In the genomic region with DNA sequence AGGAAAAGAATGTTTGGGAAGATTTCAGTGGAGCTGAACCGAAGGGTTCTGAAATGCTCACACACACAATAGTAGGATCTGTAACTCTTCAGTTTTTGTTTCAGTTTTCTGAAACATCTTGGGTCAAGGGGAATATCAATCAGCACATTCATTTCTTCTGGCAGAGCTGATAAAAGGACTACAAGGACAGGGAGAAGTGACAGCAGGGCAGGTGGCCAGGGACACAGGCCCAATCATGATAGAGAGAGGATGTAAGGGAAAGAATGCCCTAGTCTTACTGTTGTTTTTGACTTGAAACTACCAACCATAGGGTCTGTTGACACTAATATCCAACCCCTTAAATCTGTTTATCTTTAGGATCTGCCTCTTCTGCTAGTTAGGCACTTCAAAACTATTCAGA, we compare ENCODE assay signal across 15 mouse cellular contexts. TPM values are rescaled to one million over a fixed set of nuclear protein-coding genes. Genes with fewer than 3 reads are reported as not detected.
DNase-seq lines count a peak whose midpoint lies in the region; ATAC-seq and TF ChIP-seq lines count a peak whose summit lies in the region.
"Had no signal": no experiment of that assay in that cellular context is flagged by ENCODE, and none has a peak within 500 bp of the region (broad histone marks: within the 10 kb centered on the region; RNA-seq: fewer than 3 reads in every experiment).

No protein-coding gene starts in this region.

- DNase-seq in lung, adult 2 months: no peak
- peak; percentile 76 for DNase-seq in adrenal gland, adult 8-10 months
- DNase-seq in adrenal gland, postnatal 25 days: peak; percentile 59
- no peak for DNase-seq in urinary bladder, postnatal 4 days (ENCODE audit: low spot score in 2 of 2)
- no peak for DNase-seq in spleen, adult 12 weeks (ENCODE audit: low spot score)
- DNase-seq: cerebellum, adult 18-20 months; cerebellum, adult 9-11 months had no signal

- no peaks in the 10 kb centered on the region for H3K4me1 ChIP-seq in lung, embryonic 16.5 days (replicated peaks; ENCODE audit: control insufficient read depth, insufficient read depth, low read length)
- H3K4me1 ChIP-seq in lung, adult 2 months (ENCODE audit: control insufficient read depth, insufficient read depth, low read length): no peaks in the 10 kb centered on the region
- H3K4me1 ChIP-seq: embryonic facial prominence, embryonic 10.5 days; forebrain, embryonic 10.5 days; hindbrain, embryonic 10.5 days; intestine, embryonic 15.5 days had no signal

- no peak overlapping the region for H3K4me2 ChIP-seq in lung, embryonic 16.5 days (ENCODE audit: low read depth, low read length)
- H3K4me2 ChIP-seq: heart, embryonic 12.5 days; hindbrain, embryonic 14.5 days; intestine, embryonic 15.5 days had no signal

- no peak overlapping the region for H3K9ac ChIP-seq in lung, embryonic 16.5 days (ENCODE audit: low read length)
- H3K9ac ChIP-seq: heart, embryonic 12.5 days; hindbrain, embryonic 14.5 days; intestine, embryonic 15.5 days had no signal

- H3K36me3 ChIP-seq in lung, embryonic 16.5 days (ENCODE audit: control insufficient read depth, insufficient read depth, low read length): no peaks in the 10 kb centered on the region
- H3K36me3 ChIP-seq: embryonic facial prominence, embryonic 10.5 days; forebrain, embryonic 10.5 days; heart, embryonic 12.5 days; hindbrain, embryonic 10.5 days; intestine, embryonic 15.5 days had no signal

- no peak overlapping the region for H3K27ac ChIP-seq in lung, embryonic 16.5 days (ENCODE audit: low read length)
- H3K27ac ChIP-seq: embryonic facial prominence, embryonic 10.5 days; forebrain, embryonic 10.5 days; hindbrain, embryonic 10.5 days; hindbrain, embryonic 14.5 days; intestine, embryonic 15.5 days had no signal

- no peak overlapping the region for H3K4me3 ChIP-seq in lung, embryonic 16.5 days (ENCODE audit: low read length)
- no peak overlapping the region for H3K4me3 ChIP-seq in lung, adult 2 months (replicated peaks; ENCODE audit: extremely low read depth, low read depth, low read length)
- H3K4me3 ChIP-seq: embryonic facial prominence, embryonic 10.5 days; forebrain, embryonic 10.5 days; heart, embryonic 12.5 days; hindbrain, embryonic 10.5 days; intestine, embryonic 15.5 days had no signal

- no peak for TF ChIP-seq POLR2A in lung, adult 2 months (IDR thresholded peaks at IDR 0.05; ENCODE audit: borderline replicate concordance, extremely low read depth, low read depth, low read length)

- WGBS in lung, embryonic 16.5 days: 82% methylated on average over 1 of the region's 1 CpGs
- WGBS in lung, adult 2 months: 55% methylated on average over 1 of the region's 1 CpGs

- 0 out of 2 replicates have a peak, but pooled peaks have one; percentile 26 for ATAC-seq in lung, embryonic 16.5 days (ENCODE audit: low read depth)
- ATAC-seq: forebrain, embryonic 14.5 days; intestine, embryonic 15.5 days had no signal

- H3K9me3 ChIP-seq in lung, embryonic 16.5 days (ENCODE audit: control insufficient read depth, low read length): no peaks in the 10 kb centered on the region
- H3K9me3 ChIP-seq: embryonic facial prominence, embryonic 10.5 days; forebrain, embryonic 10.5 days; heart, embryonic 12.5 days; hindbrain, embryonic 10.5 days; intestine, embryonic 15.5 days had no signal

- H3K27me3 ChIP-seq in lung, embryonic 16.5 days (ENCODE audit: control insufficient read depth, insufficient read depth, low read depth, low read length): no peaks in the 10 kb centered on the region
- H3K27me3 ChIP-seq: heart, embryonic 12.5 days; intestine, embryonic 15.5 days had no signal

- no peak for TF ChIP-seq CTCF in lung, adult 2 months (IDR thresholded peaks at IDR 0.05; ENCODE audit: insufficient read depth, low read length)

RNA-seq across cellular contexts. Expression of a gene that starts 22.8 kb away (rescaled TPM):
- 36.9 and 37.4 TPM in 2 replicates for polyA plus RNA-seq in lung, embryonic 16.5 days (2015; fragmentation: Nextera tagmentation; extraction: Ambion mirVana)
- polyA plus RNA-seq in lung, adult 2 months (2012; rRNA removed): 24.0 and 36.1 TPM in 2 replicates
- total RNA-seq in adrenal gland, adult 8-10 months (2022): 10 to 100 TPM; 20.6 to 36.0 (median 29.8) TPM
- total RNA-seq in adrenal gland, postnatal 25 days (2021): 28.1 and 28.9 TPM in 2 replicates

RNA-seq across cellular contexts. Expression of a gene that starts 22.8 kb away (rescaled TPM):
- 6.5 and 7.6 TPM in 2 replicates for polyA plus RNA-seq in lung, embryonic 16.5 days (2015; fragmentation: Nextera tagmentation; extraction: Ambion mirVana)
- 21.5 and 30.5 TPM in 2 replicates for polyA plus RNA-seq in lung, adult 2 months (2012; rRNA removed)
- 1 to 10 TPM; 4.4 to 10.0 (median 8.7) TPM for total RNA-seq in adrenal gland, adult 8-10 months (2022)
- total RNA-seq in adrenal gland, postnatal 25 days (2021): 3.4 and 7.3 TPM in 2 replicates

RNA-seq across cellular contexts. Expression of a gene that starts 34.5 kb away (rescaled TPM):
- 4.4 and 5.0 TPM in 2 replicates for polyA plus RNA-seq in lung, embryonic 16.5 days (2015; fragmentation: Nextera tagmentation; extraction: Ambion mirVana)
- polyA plus RNA-seq in lung, adult 2 months (2012; rRNA removed): 30.2 and 32.9 TPM in 2 replicates
- 10 to 100 TPM; 23.6 to 29.1 (median 27.1) TPM for total RNA-seq in adrenal gland, adult 8-10 months (2022)
- total RNA-seq in adrenal gland, postnatal 25 days (2021): 22.2 and 27.6 TPM in 2 replicates

Comparison
In these comparisons a context has a peak if more than half of its experiments do, and no peak if none do; other contexts are left out.
1. DNase-seq: peak in adrenal gland, adult 8-10 months (single experiment) and adrenal gland, postnatal 25 days (single experiment); none in lung, adult 2 months (single experiment), urinary bladder, postnatal 4 days (0 of 2) and spleen, adult 12 weeks (single experiment).